Mouse (Mus musculus): Measurements from ENCODE around the gene Vmn1r25.
"Not testable (repeated sequence)": the region's sequence is repeated elsewhere in the genome, so short reads cannot be mapped to it uniquely, and the experiment has no call there.

DNA sequence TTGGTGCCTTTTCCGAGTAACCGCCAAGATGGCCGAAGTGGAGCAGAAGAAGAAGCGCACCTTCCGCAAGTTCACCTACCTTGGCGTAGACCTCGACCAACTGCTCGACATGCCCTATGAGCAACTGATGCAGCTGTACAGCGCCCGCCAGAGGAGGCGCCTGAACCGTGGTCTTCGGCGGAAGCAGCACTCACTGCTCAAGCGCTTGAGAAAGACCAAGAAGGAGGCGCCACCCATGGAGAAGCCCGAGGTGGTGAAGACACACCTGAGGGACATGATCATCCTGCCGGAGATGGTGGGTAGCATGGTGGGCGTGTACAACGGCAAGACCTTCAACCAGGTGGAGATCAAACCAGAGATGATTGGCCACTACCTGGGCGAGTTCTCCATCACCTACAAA is 36.9 kb upstream of the Vmn1r25 start:
- not testable (repeated sequence) for TF ChIP-seq ZNF384 (IDR thresholded peaks at IDR 0.05; ENCODE audit: low read depth, low read length); TCF12 (IDR thresholded peaks at IDR 0.05; ENCODE audit: low read depth, low read length); CTCF (IDR thresholded peaks at IDR 0.05 in 2 of 3, conservative IDR thresholded peaks at IDR 0.05 in 1 of 3; ENCODE audit: control insufficient read depth in 1 of 3, insufficient read depth in 1 of 3, low read depth in 2 of 3, low read length in 3 of 3, poor library complexity in 1 of 3, severe bottlenecking in 1 of 3); TAL1 (IDR thresholded peaks at IDR 0.05; ENCODE audit: low read length)

Data from MEL (cell line).